Mouse (Mus musculus): Measurements from ENCODE around the gene Tmtc4.

Tmtc4 gene

GRCm38 (mm10) chr14:122872612-122873011 lies 111.2 kb downstream of the Tmtc4 start:
- no peak for DNase-seq (ENCODE audit: low spot score)

GRCm38 (mm10) chr14:122871841-122872580 lies 111.8 kb downstream of the Tmtc4 start:
- no peak for DNase-seq (ENCODE audit: low spot score)

GRCm38 (mm10) chr14:122869831-122870230 lies 114.0 kb downstream of the Tmtc4 start:
- DNase-seq (ENCODE audit: low spot score): no peak
